Mouse (Mus musculus): Measurements from ENCODE around the gene Adk. TPM values are rescaled to one million over a fixed set of nuclear protein-coding genes. Genes with fewer than 3 reads are reported as not detected.

The Adk gene
- polyA plus RNA-seq, 1 experiment = 69.5 TPM

DNA sequence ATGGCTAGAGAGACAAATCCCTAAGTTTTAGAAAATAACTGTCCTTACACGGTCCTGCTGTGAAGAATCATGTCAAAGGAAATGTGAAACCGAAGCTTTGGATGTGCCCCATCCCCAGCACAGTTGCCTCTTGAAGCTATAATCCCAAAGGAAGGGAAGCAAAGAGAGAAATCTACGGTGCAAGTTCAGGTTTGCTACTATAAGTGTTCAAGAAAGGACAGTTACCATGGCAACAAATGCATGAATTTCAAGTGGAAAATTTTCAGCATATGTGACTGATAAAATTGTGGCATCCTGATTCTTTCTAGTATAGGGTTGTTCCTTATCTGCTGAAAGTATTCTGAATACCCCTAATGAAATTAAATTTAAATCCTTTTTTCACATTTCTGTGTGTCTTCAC lies 169.8 kb downstream of the Adk start:
- no peak overlapping the region for H3K4me3 ChIP-seq (ENCODE audit: insufficient read depth, poor library complexity, severe bottlenecking)
- H3K79me2 ChIP-seq (ENCODE audit: control insufficient read depth, insufficient read depth) = no peaks in the 10 kb centered on the region
- no peaks in the 10 kb centered on the region for H3K79me3 ChIP-seq (ENCODE audit: low read depth)
- H3K27me3 ChIP-seq (ENCODE audit: control insufficient read depth, insufficient read depth, insufficient read length) = no peaks in the 10 kb centered on the region
- TF ChIP-seq MAX (IDR thresholded peaks at IDR 0.05) = no peak
- no peak for TF ChIP-seq CEBPB (IDR thresholded peaks at IDR 0.05; ENCODE audit: low read depth)
- no peak for TF ChIP-seq USF1 (IDR thresholded peaks at IDR 0.05; ENCODE audit: low read depth)
- no peak for TF ChIP-seq CTCF (IDR thresholded peaks at IDR 0.05; ENCODE audit: control insufficient read depth, insufficient read depth, insufficient read length)
- H3ac ChIP-seq (ENCODE audit: control insufficient read depth, insufficient read length, low read depth) = no peak overlapping the region
- no peaks in the 10 kb centered on the region for H3K36me3 ChIP-seq (ENCODE audit: control insufficient read depth, insufficient read depth)

DNA sequence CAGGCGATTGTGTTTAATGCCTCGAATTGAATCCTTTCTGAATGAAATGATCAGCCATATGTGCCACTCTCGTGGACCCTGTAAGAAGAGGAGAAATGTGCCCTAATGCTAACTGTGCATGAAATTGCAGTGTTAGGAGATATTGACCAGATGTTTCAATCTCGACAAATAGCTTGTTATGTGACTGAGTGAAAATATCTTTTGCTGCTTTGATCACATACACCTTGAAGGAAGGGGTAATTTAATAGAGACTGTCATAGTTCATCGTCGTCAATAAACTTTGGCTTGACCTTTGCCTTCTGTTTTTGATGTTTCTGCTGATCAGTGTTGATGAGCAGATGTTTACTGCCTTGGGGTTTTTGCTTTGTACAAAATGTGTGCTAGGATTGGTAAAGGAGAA lies 171.1 kb downstream of the Adk start:
- Histone ChIP-seq H3K27me3 (ENCODE audit: control insufficient read depth, insufficient read depth, insufficient read length) (no peaks in the 10 kb centered on the region), H3K79me3 (ENCODE audit: low read depth) (no peaks in the 10 kb centered on the region), H3K4me3 (ENCODE audit: insufficient read depth, poor library complexity, severe bottlenecking) (no peak overlapping the region), H3K79me2 (ENCODE audit: control insufficient read depth, insufficient read depth) (no peaks in the 10 kb centered on the region), H3K36me3 (ENCODE audit: control insufficient read depth, insufficient read depth) (no peaks in the 10 kb centered on the region), H3ac (ENCODE audit: control insufficient read depth, insufficient read length, low read depth) (no peak overlapping the region)
- no peak for TF ChIP-seq CTCF (IDR thresholded peaks at IDR 0.05; ENCODE audit: control insufficient read depth, insufficient read depth, insufficient read length)
- no peak for TF ChIP-seq MYOG (IDR thresholded peaks at IDR 0.05; ENCODE audit: control insufficient read depth, extremely low read depth, insufficient read length)
- no peak for TF ChIP-seq CEBPB (IDR thresholded peaks at IDR 0.05; ENCODE audit: low read depth)
- no peak for TF ChIP-seq FOSL1 (IDR thresholded peaks at IDR 0.05; ENCODE audit: insufficient read depth, low read length, poor library complexity, severe bottlenecking)

DNA sequence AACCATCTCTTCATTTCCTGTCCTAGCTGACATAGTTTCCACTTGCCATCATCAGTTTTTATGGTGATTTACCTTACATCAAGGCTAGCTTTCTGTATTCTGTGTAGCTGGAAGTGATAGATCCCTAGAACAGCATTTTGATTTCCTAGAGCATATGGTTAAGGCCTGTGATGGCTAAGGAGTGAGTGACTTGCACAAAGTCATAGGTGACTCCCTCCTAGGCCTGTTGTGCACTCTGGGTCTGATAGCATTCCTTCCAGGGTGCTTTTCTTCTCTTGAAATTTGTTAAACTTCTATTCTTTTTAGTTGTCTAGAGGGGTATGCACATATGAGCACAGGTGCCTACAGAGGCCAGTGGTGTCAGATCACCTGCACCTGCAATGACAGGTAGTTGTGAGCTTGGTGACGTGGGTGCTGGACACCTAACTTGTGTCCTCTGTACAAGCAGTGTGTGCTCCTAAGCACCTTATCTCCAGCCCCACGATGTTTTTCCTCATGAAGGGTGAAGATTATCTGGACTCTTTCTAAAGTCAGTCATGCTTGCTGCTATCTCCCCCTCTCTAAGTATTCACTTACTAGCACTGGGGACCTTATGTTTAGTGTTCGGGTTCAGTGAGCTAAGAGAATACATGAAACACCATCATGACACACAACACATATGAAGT lies 171.7 kb downstream of the Adk start:
- Histone ChIP-seq H3K27me3 (ENCODE audit: control insufficient read depth, insufficient read depth, insufficient read length) (no peaks in the 10 kb centered on the region), H3K4me3 (ENCODE audit: insufficient read depth, poor library complexity, severe bottlenecking) (no peak overlapping the region), H3K79me3 (ENCODE audit: low read depth) (no peaks in the 10 kb centered on the region), H3ac (ENCODE audit: control insufficient read depth, insufficient read length, low read depth) (no peak overlapping the region), H3K79me2 (ENCODE audit: control insufficient read depth, insufficient read depth) (no peaks in the 10 kb centered on the region), H3K36me3 (ENCODE audit: control insufficient read depth, insufficient read depth) (no peaks in the 10 kb centered on the region)
- TF ChIP-seq MYOD1 (IDR thresholded peaks at IDR 0.05; ENCODE audit: control insufficient read depth, insufficient read length, low read depth) (no peak), CTCF (IDR thresholded peaks at IDR 0.05; ENCODE audit: control insufficient read depth, insufficient read depth, insufficient read length) (no peak), MYOG (IDR thresholded peaks at IDR 0.05; ENCODE audit: control insufficient read depth, extremely low read depth, insufficient read length) (no peak), USF1 (IDR thresholded peaks at IDR 0.05; ENCODE audit: low read depth) (no peak), FOSL1 (IDR thresholded peaks at IDR 0.05; ENCODE audit: insufficient read depth, low read length, poor library complexity, severe bottlenecking) (no peak), MAX (IDR thresholded peaks at IDR 0.05) (no peak), CEBPB (IDR thresholded peaks at IDR 0.05; ENCODE audit: low read depth) (no peak)

DNA sequence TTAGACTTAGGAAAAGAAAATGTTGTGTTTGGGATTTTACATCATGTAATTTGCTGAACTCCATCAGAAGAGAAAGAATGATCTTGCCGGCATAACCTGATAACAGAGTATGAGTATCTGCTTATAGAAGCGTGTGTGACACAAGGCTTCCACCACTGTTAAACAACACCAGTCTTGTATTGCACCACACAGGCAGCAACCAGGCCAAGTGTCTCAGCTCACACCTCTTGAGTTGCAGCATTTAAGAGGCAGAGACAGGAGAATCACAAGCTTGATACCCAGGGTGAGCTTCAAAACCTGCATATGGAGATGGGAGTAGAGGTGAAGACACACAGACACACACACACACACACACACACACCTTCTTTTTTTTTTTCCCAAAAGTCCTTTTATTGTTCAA lies 184.7 kb downstream of the Adk start:
- Histone ChIP-seq H3K4me3 (ENCODE audit: insufficient read depth, poor library complexity, severe bottlenecking) (no peak overlapping the region), H3K36me3 (ENCODE audit: control insufficient read depth, insufficient read depth) (no peaks in the 10 kb centered on the region), H3K27me3 (ENCODE audit: control insufficient read depth, insufficient read depth, insufficient read length) (no peaks in the 10 kb centered on the region), H3K79me2 (ENCODE audit: control insufficient read depth, insufficient read depth) (no peaks in the 10 kb centered on the region), H3ac (ENCODE audit: control insufficient read depth, insufficient read length, low read depth) (no peak overlapping the region), H3K79me3 (ENCODE audit: low read depth) (no peaks in the 10 kb centered on the region)
- TF ChIP-seq FOSL1 (IDR thresholded peaks at IDR 0.05; ENCODE audit: insufficient read depth, low read length, poor library complexity, severe bottlenecking) (no peak), USF1 (IDR thresholded peaks at IDR 0.05; ENCODE audit: low read depth) (no peak), CEBPB (IDR thresholded peaks at IDR 0.05; ENCODE audit: low read depth) (no peak), MYOG (IDR thresholded peaks at IDR 0.05; ENCODE audit: control insufficient read depth, extremely low read depth, insufficient read length) (no peak), MAX (IDR thresholded peaks at IDR 0.05) (no peak), CTCF (IDR thresholded peaks at IDR 0.05; ENCODE audit: control insufficient read depth, insufficient read depth, insufficient read length) (no peak), MYOD1 (IDR thresholded peaks at IDR 0.05; ENCODE audit: control insufficient read depth, insufficient read length, low read depth) (no peak)

DNA sequence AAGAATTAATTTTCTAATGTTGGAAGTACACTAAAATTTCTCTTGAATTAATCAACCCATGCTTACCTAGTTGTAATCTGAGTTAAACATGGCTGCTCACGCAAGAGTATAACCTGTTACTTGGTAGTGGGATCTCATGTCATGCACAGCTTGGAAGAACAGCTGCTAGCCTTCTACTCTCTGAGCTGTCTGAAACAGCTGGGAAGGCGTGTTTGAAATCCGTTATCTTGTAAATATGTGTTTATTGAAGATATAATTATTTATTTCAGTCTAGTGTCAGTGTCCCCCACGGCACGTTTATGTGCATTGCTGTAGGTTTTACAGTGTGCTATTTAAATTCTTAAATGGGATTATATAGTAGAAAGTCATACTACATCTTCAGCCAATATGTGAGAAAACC lies 188.7 kb downstream of the Adk start:
- H3K4me3 ChIP-seq (ENCODE audit: insufficient read depth, poor library complexity, severe bottlenecking) = no peak overlapping the region
- no peak overlapping the region for H3ac ChIP-seq (ENCODE audit: control insufficient read depth, insufficient read length, low read depth)
- H3K79me2 ChIP-seq (ENCODE audit: control insufficient read depth, insufficient read depth) = no peaks in the 10 kb centered on the region
- no peaks in the 10 kb centered on the region for H3K27me3 ChIP-seq (ENCODE audit: control insufficient read depth, insufficient read depth, insufficient read length)
- no peaks in the 10 kb centered on the region for H3K79me3 ChIP-seq (ENCODE audit: low read depth)
- no peak for TF ChIP-seq MYOD1 (IDR thresholded peaks at IDR 0.05; ENCODE audit: control insufficient read depth, insufficient read length, low read depth)
- TF ChIP-seq CEBPB (IDR thresholded peaks at IDR 0.05; ENCODE audit: low read depth) = no peak
- TF ChIP-seq MAX (IDR thresholded peaks at IDR 0.05) = no peak
- no peak for TF ChIP-seq USF1 (IDR thresholded peaks at IDR 0.05; ENCODE audit: low read depth)
- no peak for TF ChIP-seq CTCF (IDR thresholded peaks at IDR 0.05; ENCODE audit: control insufficient read depth, insufficient read depth, insufficient read length)
- TF ChIP-seq MYOG (IDR thresholded peaks at IDR 0.05; ENCODE audit: control insufficient read depth, extremely low read depth, insufficient read length) = no peak
- no peak for TF ChIP-seq FOSL1 (IDR thresholded peaks at IDR 0.05; ENCODE audit: insufficient read depth, low read length, poor library complexity, severe bottlenecking)
- H3K36me3 ChIP-seq (ENCODE audit: control insufficient read depth, insufficient read depth) = no peaks in the 10 kb centered on the region

DNA sequence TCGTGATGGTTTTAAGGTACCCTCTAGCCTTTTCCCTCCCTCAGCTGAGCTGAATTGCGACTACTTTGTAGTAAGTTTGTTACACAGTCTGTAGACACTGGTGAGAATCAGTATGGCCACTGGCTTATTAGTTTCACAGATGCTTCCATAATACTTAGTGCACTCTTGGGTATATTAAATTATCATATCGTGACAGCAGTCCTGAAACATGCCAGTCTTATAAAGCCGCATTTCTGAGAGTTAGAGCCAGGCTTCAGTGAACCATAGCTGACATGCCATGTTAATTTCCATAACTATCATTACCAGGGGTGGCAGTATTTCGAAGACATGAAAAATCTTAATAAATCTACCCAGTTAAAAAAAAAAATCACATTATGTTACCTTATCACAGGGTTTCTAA lies 199.0 kb downstream of the Adk start:
- Histone ChIP-seq H3K4me3 (ENCODE audit: insufficient read depth, poor library complexity, severe bottlenecking) (no peak overlapping the region), H3K27me3 (ENCODE audit: control insufficient read depth, insufficient read depth, insufficient read length) (no peaks in the 10 kb centered on the region), H3K36me3 (ENCODE audit: control insufficient read depth, insufficient read depth) (no peaks in the 10 kb centered on the region), H3ac (ENCODE audit: control insufficient read depth, insufficient read length, low read depth) (no peak overlapping the region), H3K79me2 (ENCODE audit: control insufficient read depth, insufficient read depth) (no peaks in the 10 kb centered on the region), H3K79me3 (ENCODE audit: low read depth) (no peaks in the 10 kb centered on the region)
- no peak for TF ChIP-seq MAX (IDR thresholded peaks at IDR 0.05)
- no peak for TF ChIP-seq MYOG (IDR thresholded peaks at IDR 0.05; ENCODE audit: control insufficient read depth, extremely low read depth, insufficient read length)
- TF ChIP-seq MYOD1 (IDR thresholded peaks at IDR 0.05; ENCODE audit: control insufficient read depth, insufficient read length, low read depth) = no peak
- no peak for TF ChIP-seq CTCF (IDR thresholded peaks at IDR 0.05; ENCODE audit: control insufficient read depth, insufficient read depth, insufficient read length)
- no peak for TF ChIP-seq CEBPB (IDR thresholded peaks at IDR 0.05; ENCODE audit: low read depth)
- TF ChIP-seq FOSL1 (IDR thresholded peaks at IDR 0.05; ENCODE audit: insufficient read depth, low read length, poor library complexity, severe bottlenecking) = no peak
- TF ChIP-seq USF1 (IDR thresholded peaks at IDR 0.05; ENCODE audit: low read depth) = no peak
